Mouse (Mus musculus) lung, postnatal 10 days (tissue): ENCODE data around the gene Bcl10.
"Not testable (repeated sequence)": the region's sequence is repeated elsewhere in the genome, so short reads cannot be mapped to it uniquely, and the experiment has no call there.

ENCODE experiments used
- DNase-seq: peaks from one replicate; pipeline ENCODE4 v3.0.0; 2021

Gene Bcl10

GRCm38 (mm10) chr3:145913942-145914341, 8.7 kb upstream of the Bcl10 start:
- not testable (repeated sequence) for DNase-seq

- DNase-seq: no peak
Observed at GRCm38 (mm10) chr3:145916374-145916773, 6.2 kb upstream of the Bcl10 start.

- no peak for DNase-seq
Observed at GRCm38 (mm10) chr3:145916826-145917225, 5.8 kb upstream of the Bcl10 start.

- no peak for DNase-seq
Observed at GRCm38 (mm10) chr3:145922971-145923370, 367 bp downstream of the Bcl10 start.

- DNase-seq: peak; percentile 100
Observed at GRCm38 (mm10) chr3:145923874-145924577, 1.4 kb downstream of the Bcl10 start.

- DNase-seq: peak; percentile 64
Observed at GRCm38 (mm10) chr3:145924649-145925337, 2.2 kb downstream of the Bcl10 start.

- no peak for DNase-seq
Observed at GRCm38 (mm10) chr3:145925506-145925905, 2.9 kb downstream of the Bcl10 start.

- DNase-seq: no peak
Observed at GRCm38 (mm10) chr3:145929525-145930400, 7.2 kb downstream of the Bcl10 start.

GRCm38 (mm10) chr3:145933845-145934244, 11.2 kb downstream of the Bcl10 start:
- no peak for DNase-seq

GRCm38 (mm10) chr3:145937505-145938404, 15.2 kb downstream of the Bcl10 start, which contains the start of gene 2410004B18Rik:
Gene 2410004B18Rik (plus strand): TSS chr3:145938014.
- DNase-seq: peak; percentile 94

GRCm38 (mm10) chr3:145938405-145939349, 16.1 kb downstream of the Bcl10 start:
- DNase-seq: peak; percentile 28

- DNase-seq: no peak
Observed at GRCm38 (mm10) chr3:145939402-145939801, 16.8 kb downstream of the Bcl10 start.

- DNase-seq: no peak
Observed at GRCm38 (mm10) chr3:145939971-145940370, 17.4 kb downstream of the Bcl10 start.

- DNase-seq: peak; percentile 82
Observed at GRCm38 (mm10) chr3:145941971-145942370, 19.4 kb downstream of the Bcl10 start.

- DNase-seq: no peak
Observed at GRCm38 (mm10) chr3:145944348-145944747, 21.7 kb downstream of the Bcl10 start.

GRCm38 (mm10) chr3:145945904-145946303, 23.3 kb downstream of the Bcl10 start:
- no peak for DNase-seq

GRCm38 (mm10) chr3:145946654-145947053, 24.1 kb downstream of the Bcl10 start:
- peak; percentile 21 for DNase-seq

GRCm38 (mm10) chr3:145947539-145948204, 25.1 kb downstream of the Bcl10 start:
- no peak for DNase-seq

GRCm38 (mm10) chr3:145950034-145950814, 27.6 kb downstream of the Bcl10 start:
- peak; percentile 82 for DNase-seq

GRCm38 (mm10) chr3:145950815-145951130, 28.2 kb downstream of the Bcl10 start:
- DNase-seq: no peak
